Mouse (Mus musculus) megakaryocyte progenitor cell, adult 5-6 weeks (primary cell): Measurements from ENCODE around the gene Btbd35f21. TPM values are rescaled to one million over a fixed set of nuclear protein-coding genes. Genes with fewer than 3 reads are reported as not detected.
"Not testable (repeated sequence)": the region's sequence is repeated elsewhere in the genome, so short reads cannot be mapped to it uniquely, and the experiment has no call there.

ENCODE experiments used
- ATAC-seq: replicated peaks from 2 replicates; pipeline ENCODE4 v1.8.0; 2016; ENCODE audit warnings: mild to moderate bottlenecking, moderate TSS enrichment, inconsistent platforms; ENCODE audit not compliant: poor library complexity
- total RNA-seq, 2 experiments: library from RNA; stranded (forward) in 1 of 2; stranded (reverse) in 1 of 2; fragments of 157-497, 149-512 nt in 1 of 2; fragments of 200-1000 nt in 1 of 2; gene quantifications; 2 replicates each; pipeline versions ENCODE4 v1.2.3 to v1.2.4; 2015 to 2017

Gene Btbd35f21
- total RNA-seq (2015) = not detected in 2 replicates
- not detected in 2 replicates for total RNA-seq (2017)

- ATAC-seq = not testable (repeated sequence)
Measured at GRCm38 (mm10) chrX:32725809-32726208, at the start of gene Btbd35f21. Btbd35f21 (plus strand) TSS chrX:32726109.

Other genes starting within 250 kb of the Btbd35f21 start
- gene Btbd35f1, start 166.1 kb upstream of the Btbd35f21 start, total RNA-seq (2015) = not detected in 2 replicates
- gene Btbd35f1, start 166.1 kb upstream of the Btbd35f21 start, total RNA-seq (2017) = not detected in 2 replicates
- gene Gm5926, start 75.4 kb upstream of the Btbd35f21 start, total RNA-seq (2015) = not detected in 2 replicates
- not detected in 2 replicates for gene Gm5926, start 75.4 kb upstream of the Btbd35f21 start, total RNA-seq (2017)
- gene Btbd35f30, start 168.5 kb downstream of the Btbd35f21 start, total RNA-seq (2015) = not detected in 2 replicates
- not detected in 2 replicates for gene Btbd35f30, start 168.5 kb downstream of the Btbd35f21 start, total RNA-seq (2017)
- not detected in 2 replicates for gene Gm21789, start 215.7 kb downstream of the Btbd35f21 start, total RNA-seq (2015)
- not detected in 2 replicates for gene Gm21789, start 215.7 kb downstream of the Btbd35f21 start, total RNA-seq (2017)
- gene Btbd35f5, start 247.8 kb downstream of the Btbd35f21 start, total RNA-seq (2015) = not detected in 2 replicates
- gene Btbd35f5, start 247.8 kb downstream of the Btbd35f21 start, total RNA-seq (2017) = not detected in 2 replicates